Mouse (Mus musculus) lung, embryonic 16.5 days (tissue): ENCODE results near the gene Grm1. TPM values are rescaled to one million over a fixed set of nuclear protein-coding genes. Genes with fewer than 3 reads are reported as not detected.

ENCODE experiments used
- ATAC-seq: fragments of 200-750 bp; cut with Nextera tagmentation; 2 replicates; pipeline ENCODE4 v1.8.0; 2017; ENCODE audit warnings: low read depth, mild to moderate bottlenecking, moderate library complexity
- H3K27ac ChIP-seq: fragments of 300-500 bp; sonication (generic); 2 replicates; pipeline ENCODE4 v1.5.1; 2014; ENCODE audit warnings: mild to moderate bottlenecking, control low read depth, low read length
- H3K27me3 ChIP-seq: fragments of 300-500 bp; sonication (generic); 2 replicates; pipeline ENCODE4 v1.6.1; 2014; ENCODE audit warnings: low read depth, low read length, mixed read lengths; ENCODE audit not compliant: control insufficient read depth, insufficient read depth
- H3K36me3 ChIP-seq: fragments of 300-500 bp; sonication (generic); 2 replicates; pipeline ENCODE4 v1.6.1; 2014; ENCODE audit warnings: low read length; ENCODE audit not compliant: control insufficient read depth, insufficient read depth
- H3K4me1 ChIP-seq: fragments of 300-500 bp; sonication (generic); replicated peaks from 2 replicates; pipeline ENCODE4 v1.6.1; 2014; ENCODE audit warnings: low read length, mixed read lengths; ENCODE audit not compliant: control insufficient read depth, insufficient read depth
- H3K4me2 ChIP-seq: fragments of 300-500 bp; sonication (generic); 2 replicates; pipeline ENCODE4 v1.6.1; 2014; ENCODE audit warnings: low read depth, low read length, control low read depth
- H3K4me3 ChIP-seq: fragments of 300-500 bp; sonication (generic); 2 replicates; pipeline ENCODE4 v1.5.1; 2014; ENCODE audit warnings: mild to moderate bottlenecking, low read length, control low read depth
- H3K9ac ChIP-seq: fragments of 300-500 bp; sonication (generic); 2 replicates; pipeline ENCODE4 v1.6.1; 2014; ENCODE audit warnings: low read length, control low read depth
- H3K9me3 ChIP-seq: fragments of 300-500 bp; sonication (generic); 2 replicates; pipeline ENCODE4 v1.6.1; 2016; ENCODE audit warnings: low read length; ENCODE audit not compliant: control insufficient read depth
- WGBS: fragments of 180-500 bp; shearing (Covaris S2); extraction: QIAGEN DNeasy Blood & Tissue Kit; methylation state at CpG from one replicate; pipeline ENCODE4 v1.1.7; 2014; 5-methylcytosine and 5-hydroxymethylcytosine counted together
- polyA plus RNA-seq: library from polyadenylated mRNA; unstranded; fragments of >200 nt; fragmentation: Nextera tagmentation; extraction: Ambion mirVana; gene quantifications from 2 replicates; pipeline ENCODE4 v1.2.1, GENCODE M21; 2015

Gene Grm1
- polyA plus RNA-seq, 1 experiment from 2014 or later: 0.04 TPM

DNA sequence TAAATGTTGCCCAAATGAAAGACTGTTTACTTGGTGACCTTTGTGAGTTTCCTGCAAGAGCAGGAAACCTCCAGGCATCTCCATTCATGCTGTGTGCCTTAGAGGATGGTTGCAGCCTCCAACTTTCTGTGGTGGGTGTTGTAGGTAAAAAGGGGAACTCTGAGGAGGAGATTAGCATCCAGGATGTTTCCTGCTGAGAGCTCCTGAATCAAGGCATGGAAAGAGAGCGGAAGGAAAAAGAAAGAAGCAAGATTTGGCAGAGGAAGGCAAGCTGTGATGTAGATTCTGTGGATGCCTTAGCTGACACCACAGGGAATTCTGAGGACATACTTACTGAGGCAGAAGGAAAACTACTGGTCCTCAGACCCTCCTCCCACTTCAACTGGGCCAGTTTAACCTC, 85.4 kb downstream of the Grm1 start:
- 44% methylated on average over 1 of the region's 1 CpGs for WGBS

DNA sequence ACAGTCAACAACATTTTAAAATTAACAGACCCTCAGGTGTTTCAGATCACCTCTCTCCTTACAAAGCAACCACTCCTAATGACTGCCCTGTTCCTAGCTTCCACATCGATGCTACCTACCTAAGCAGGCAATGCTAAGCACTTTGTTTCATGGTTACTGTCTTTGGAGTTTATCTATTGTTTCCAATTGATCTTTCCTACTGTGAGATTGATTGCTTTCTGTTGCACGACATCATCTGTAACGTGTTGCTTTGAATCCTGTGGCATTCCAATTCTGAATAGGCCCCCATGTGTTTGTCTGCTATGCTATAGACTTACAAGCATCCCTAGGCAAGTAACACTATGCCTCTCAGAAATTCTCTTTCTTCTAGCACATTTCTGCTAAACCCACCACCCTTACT, 90.4 kb downstream of the Grm1 start:
- Histone ChIP-seq H3K27me3 (no peaks in the 10 kb centered on the region), H3K36me3 (no peaks in the 10 kb centered on the region), H3K4me3 (no peak overlapping the region), H3K27ac (no peak overlapping the region), H3K9me3 (no peaks in the 10 kb centered on the region), H3K4me1 (no peaks in the 10 kb centered on the region), H3K9ac (no peak overlapping the region), H3K4me2 (no peak overlapping the region)
- no peak for ATAC-seq
- WGBS: 75% methylated on average over 3 of the region's 3 CpGs

More for the DNA sequence above, 85.4 kb downstream of the Grm1 start:
- Histone ChIP-seq H3K27ac (no peak overlapping the region), H3K9ac (no peak overlapping the region), H3K4me3 (no peak overlapping the region), H3K4me1 (no peaks in the 10 kb centered on the region), H3K27me3 (no peaks in the 10 kb centered on the region), H3K36me3 (no peaks in the 10 kb centered on the region), H3K4me2 (no peak overlapping the region), H3K9me3 (no peaks in the 10 kb centered on the region)
- ATAC-seq: no peak

DNA sequence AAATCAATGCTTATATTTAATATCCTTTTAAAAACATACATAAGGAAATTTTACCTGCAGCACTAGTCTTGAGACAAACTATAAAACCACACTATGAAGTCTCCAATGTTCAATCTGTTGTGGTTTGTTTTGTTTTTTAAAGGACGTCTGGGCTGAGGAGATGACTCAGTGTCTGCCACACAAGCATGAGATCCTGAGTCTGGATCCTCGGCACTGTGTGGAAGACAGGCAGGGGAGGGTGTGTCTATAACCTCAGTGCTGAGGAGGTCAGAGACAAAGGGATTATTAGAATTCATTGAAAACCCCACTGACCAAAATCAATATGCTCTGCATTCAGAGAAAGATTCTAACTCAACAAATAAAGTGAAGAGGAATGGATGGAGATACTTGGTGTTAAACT, 110.8 kb downstream of the Grm1 start:
- Histone ChIP-seq H3K9ac (no peak overlapping the region), H3K4me3 (no peak overlapping the region), H3K9me3 (no peaks in the 10 kb centered on the region), H3K4me1 (no peaks in the 10 kb centered on the region), H3K27me3 (no peaks in the 10 kb centered on the region), H3K4me2 (no peak overlapping the region), H3K36me3 (no peaks in the 10 kb centered on the region), H3K27ac (no peak overlapping the region)
- no peak for ATAC-seq
- 47% methylated on average over 2 of the region's 2 CpGs for WGBS

DNA sequence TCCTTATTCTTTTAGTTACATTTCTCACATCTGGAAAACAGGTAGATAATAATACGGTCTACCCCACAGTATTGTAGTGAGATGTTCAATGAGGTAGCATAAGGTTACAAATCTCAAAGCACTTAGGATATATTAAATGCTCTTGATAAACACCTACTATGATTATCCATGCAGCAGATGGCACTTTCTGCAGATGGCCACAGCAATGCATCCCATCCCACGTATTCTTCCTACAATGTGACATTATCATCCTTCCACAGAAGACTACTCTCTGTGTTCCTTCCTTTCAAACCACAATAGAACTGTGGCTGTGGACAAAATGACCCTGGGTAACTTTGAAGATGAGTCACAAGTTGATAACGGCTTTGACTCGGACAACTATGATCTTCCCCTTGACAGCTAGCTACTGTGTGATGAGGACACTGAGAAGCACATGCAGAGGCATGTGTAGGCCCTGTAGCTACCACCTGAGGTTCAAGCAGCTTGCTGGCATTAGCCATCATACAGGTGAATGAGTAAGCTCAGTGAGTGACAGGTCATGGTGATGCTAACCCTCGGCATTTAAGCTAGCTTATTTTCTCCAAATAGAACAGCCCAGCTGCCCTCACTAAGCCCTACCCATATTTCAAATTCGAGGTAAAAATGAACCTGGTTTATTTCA, 117.5 kb downstream of the Grm1 start:
- no peak for ATAC-seq
- no peaks in the 10 kb centered on the region for H3K4me1 ChIP-seq
- no peaks in the 10 kb centered on the region for H3K36me3 ChIP-seq
- H3K9ac ChIP-seq: no peak overlapping the region
- 72% methylated on average over 6 of the region's 6 CpGs for WGBS
- H3K27me3 ChIP-seq: no peaks in the 10 kb centered on the region
- H3K4me3 ChIP-seq: no peak overlapping the region
- no peak overlapping the region for H3K27ac ChIP-seq
- peaks cover 3% of the 10 kb centered on the region; the same call in 1 of the 2 replicates for H3K9me3 ChIP-seq
- no peak overlapping the region for H3K4me2 ChIP-seq

DNA sequence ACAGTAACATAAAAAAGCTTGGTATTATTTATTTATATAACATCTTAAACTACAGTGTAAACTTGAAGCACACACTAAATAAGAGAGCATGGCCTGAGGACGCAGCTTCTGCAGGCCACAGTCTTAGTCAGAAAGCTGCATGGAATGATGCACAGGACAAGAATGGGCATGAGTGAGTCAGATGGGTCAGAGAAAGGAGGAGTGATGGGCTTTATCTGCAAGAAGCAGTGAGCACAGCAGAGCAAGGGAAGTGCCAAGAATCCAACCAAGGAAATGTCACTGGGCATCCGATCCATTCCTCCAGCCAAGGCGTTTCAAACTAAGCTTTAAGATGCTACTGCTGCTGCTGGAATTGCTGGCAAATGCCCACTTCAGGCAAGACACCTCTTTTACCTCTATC, 131.6 kb downstream of the Grm1 start:
- H3K36me3 ChIP-seq: no peaks in the 10 kb centered on the region
- no peaks in the 10 kb centered on the region for H3K27me3 ChIP-seq
- H3K4me3 ChIP-seq: no peak overlapping the region
- no peaks in the 10 kb centered on the region for H3K4me1 ChIP-seq
- H3K27ac ChIP-seq: no peak overlapping the region
- WGBS: 64% methylated on average over 3 of the region's 3 CpGs
- H3K4me2 ChIP-seq: no peak overlapping the region
- H3K9me3 ChIP-seq: no peaks in the 10 kb centered on the region
- ATAC-seq: no peak
- H3K9ac ChIP-seq: no peak overlapping the region

DNA sequence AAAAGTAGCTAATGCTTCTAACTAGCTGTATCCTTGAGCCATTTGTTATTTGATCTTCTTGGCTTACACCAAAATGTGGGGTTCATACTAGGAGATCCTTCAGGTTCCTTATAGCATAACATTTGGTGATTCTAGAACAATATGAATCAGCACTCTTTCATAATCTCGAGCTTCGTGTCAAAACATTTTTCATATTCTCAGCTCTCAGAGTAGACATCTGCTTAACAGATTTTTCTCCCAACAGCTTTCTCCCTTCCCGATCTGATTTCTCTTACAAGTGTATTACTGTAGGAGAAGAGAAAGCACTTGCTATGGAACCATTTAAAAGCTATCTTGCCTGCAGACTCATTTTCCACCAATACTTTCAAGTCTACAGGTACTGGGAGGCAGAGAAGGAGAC, 133.0 kb downstream of the Grm1 start:
- no peak for ATAC-seq
- H3K4me3 ChIP-seq: no peak overlapping the region
- no peaks in the 10 kb centered on the region for H3K27me3 ChIP-seq
- H3K4me1 ChIP-seq: no peaks in the 10 kb centered on the region
- WGBS: 77% methylated on average over 3 of the region's 3 CpGs
- no peaks in the 10 kb centered on the region for H3K36me3 ChIP-seq
- H3K9me3 ChIP-seq: no peaks in the 10 kb centered on the region
- H3K27ac ChIP-seq: no peak overlapping the region
- no peak overlapping the region for H3K4me2 ChIP-seq
- no peak overlapping the region for H3K9ac ChIP-seq

DNA sequence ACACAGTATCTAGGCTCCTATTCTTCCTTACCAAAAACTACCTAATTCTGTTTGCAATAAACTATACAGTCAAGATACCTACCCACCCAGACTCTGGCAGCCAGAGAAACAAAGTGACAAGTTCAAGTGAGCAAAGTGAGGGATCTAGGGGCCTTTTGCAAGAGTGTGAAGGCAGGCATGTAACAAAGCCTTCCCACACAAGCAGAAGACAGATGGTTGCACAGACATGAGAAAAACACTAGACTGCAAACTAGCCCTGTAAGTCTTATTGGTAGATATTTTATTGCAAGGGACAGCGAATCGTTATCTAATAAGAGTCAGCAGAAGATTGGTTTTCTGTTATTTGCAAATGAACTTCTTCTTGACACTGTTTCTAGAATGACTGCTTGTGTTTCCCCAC, 134.6 kb downstream of the Grm1 start:
- H3K4me3 ChIP-seq: no peak overlapping the region
- 72% methylated on average over 2 of the region's 2 CpGs for WGBS
- no peaks in the 10 kb centered on the region for H3K9me3 ChIP-seq
- no peaks in the 10 kb centered on the region for H3K4me1 ChIP-seq
- no peak for ATAC-seq
- H3K9ac ChIP-seq: no peak overlapping the region
- H3K27ac ChIP-seq: no peak overlapping the region
- H3K27me3 ChIP-seq: no peaks in the 10 kb centered on the region
- no peak overlapping the region for H3K4me2 ChIP-seq
- no peaks in the 10 kb centered on the region for H3K36me3 ChIP-seq

DNA sequence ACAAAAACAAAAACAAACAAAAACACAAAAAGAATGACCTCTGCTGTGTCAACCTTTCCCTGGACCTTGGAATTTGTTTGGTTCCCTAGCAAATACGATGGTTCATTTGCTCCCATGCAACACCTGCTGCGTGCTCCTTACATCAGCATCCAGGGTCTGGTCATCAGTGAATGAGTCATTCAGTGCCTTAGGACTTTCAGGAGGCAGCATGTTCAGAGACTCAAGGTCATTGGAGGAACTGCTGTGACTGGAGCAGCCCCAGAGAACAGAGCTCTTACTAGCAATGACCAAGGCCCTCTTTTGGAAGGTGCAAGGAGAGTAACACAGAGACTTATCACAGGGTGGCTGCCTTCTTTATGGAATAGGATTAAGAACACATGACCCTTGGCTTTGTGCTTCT, 138.2 kb downstream of the Grm1 start:
- no peak overlapping the region for H3K4me3 ChIP-seq
- H3K27ac ChIP-seq: no peak overlapping the region
- no peak overlapping the region for H3K9ac ChIP-seq
- WGBS: 64% methylated on average over 2 of the region's 2 CpGs
- H3K27me3 ChIP-seq: no peaks in the 10 kb centered on the region
- H3K4me2 ChIP-seq: no peak overlapping the region
- no peak for ATAC-seq
- no peaks in the 10 kb centered on the region for H3K36me3 ChIP-seq
- H3K9me3 ChIP-seq: no peaks in the 10 kb centered on the region
- no peaks in the 10 kb centered on the region for H3K4me1 ChIP-seq

DNA sequence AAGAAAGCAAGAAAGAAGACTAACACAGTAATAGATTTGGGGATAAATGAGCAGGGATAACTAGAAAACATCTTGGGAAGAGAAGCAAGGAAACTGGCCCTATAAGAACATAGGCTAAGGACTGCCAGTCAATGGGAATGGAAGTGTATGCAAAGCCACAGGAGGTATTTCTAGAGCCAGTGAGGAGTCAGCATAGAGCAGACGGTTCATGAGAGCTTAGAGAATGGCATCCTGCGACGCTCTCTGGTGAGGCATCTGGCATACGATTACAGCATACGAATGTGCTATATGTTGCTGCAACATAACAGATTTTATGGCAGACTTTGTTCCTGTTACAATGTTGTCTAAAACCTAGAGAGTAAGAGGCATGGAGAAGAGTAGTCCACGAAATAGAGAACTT, 139.9 kb downstream of the Grm1 start:
- H3K36me3 ChIP-seq: no peaks in the 10 kb centered on the region
- H3K9ac ChIP-seq: no peak overlapping the region
- no peak overlapping the region for H3K4me3 ChIP-seq
- ATAC-seq: no peak
- H3K4me2 ChIP-seq: no peak overlapping the region
- H3K27me3 ChIP-seq: no peaks in the 10 kb centered on the region
- no peaks in the 10 kb centered on the region for H3K9me3 ChIP-seq
- WGBS: 75% methylated on average over 6 of the region's 6 CpGs
- H3K4me1 ChIP-seq: no peaks in the 10 kb centered on the region
- no peak overlapping the region for H3K27ac ChIP-seq

DNA sequence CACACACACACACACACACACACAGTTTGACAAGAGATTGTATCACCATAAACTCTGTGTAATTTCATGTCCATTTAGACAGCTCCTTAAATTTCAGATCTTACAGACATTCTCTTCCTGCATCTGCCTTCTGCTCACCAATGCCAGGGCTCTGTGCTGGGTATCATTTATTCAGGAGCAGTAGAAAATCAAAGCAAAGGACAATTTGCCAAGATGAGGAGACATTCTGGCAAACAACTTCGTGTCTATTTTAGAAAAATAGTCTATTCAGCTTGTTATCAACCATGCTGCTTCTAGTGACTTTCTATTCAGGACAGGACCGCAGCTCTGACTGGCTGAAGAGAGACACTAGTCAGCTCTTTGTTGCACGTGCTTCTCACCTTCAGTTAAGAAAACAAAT, 146.3 kb downstream of the Grm1 start:
- Histone ChIP-seq H3K27ac (no peak overlapping the region), H3K27me3 (no peaks in the 10 kb centered on the region), H3K4me2 (no peak overlapping the region), H3K36me3 (no peaks in the 10 kb centered on the region), H3K9ac (no peak overlapping the region), H3K4me3 (no peak overlapping the region), H3K9me3 (no peaks in the 10 kb centered on the region), H3K4me1 (no peaks in the 10 kb centered on the region)
- 50% methylated on average over 3 of the region's 3 CpGs for WGBS
- ATAC-seq: no peak
